Mouse (Mus musculus) T-helper 2 cell (primary cell): ENCODE measurements around the gene Ghr.

Experiments
- in situ Hi-C: fragments of 300-600 bp; cut with MboI, MseI; formaldehyde crosslinking; loops from one replicate; pipeline ENCODE4 v1.15.1; 2025; ENCODE audit warnings: high pct_unique_total_duplicates

The Ghr gene

GRCm38 (mm10) chr15:3388485-3388884 lies 194.8 kb downstream of the Ghr start:
- in situ Hi-C loops = loop anchor here (5.0 kb wide), 1 partner anchor 49 kb away; no protein-coding TSS in a partner anchor

GRCm38 (mm10) chr15:3383788-3384187 lies 199.5 kb downstream of the Ghr start:
- in situ Hi-C loops = no loop called here

- in situ Hi-C loops = no loop called here
Observed at GRCm38 (mm10) chr15:3381413-3381812, 201.9 kb downstream of the Ghr start.

- in situ Hi-C loops = no loop called here
Observed at GRCm38 (mm10) chr15:3368261-3368832, 214.9 kb downstream of the Ghr start.

GRCm38 (mm10) chr15:3356073-3356766 lies 227.1 kb downstream of the Ghr start:
- in situ Hi-C loops = no loop called here

- in situ Hi-C loops = no loop called here
Observed at GRCm38 (mm10) chr15:3353696-3354095, 229.6 kb downstream of the Ghr start.

- in situ Hi-C loops = no loop called here
Observed at GRCm38 (mm10) chr15:3349306-3350064, 233.8 kb downstream of the Ghr start.

GRCm38 (mm10) chr15:3346682-3347081 lies 236.6 kb downstream of the Ghr start:
- in situ Hi-C loops = no loop called here

GRCm38 (mm10) chr15:3344555-3344954 lies 238.7 kb downstream of the Ghr start:
- in situ Hi-C loops = no loop called here

- in situ Hi-C loops = no loop called here
Observed at GRCm38 (mm10) chr15:3341806-3342582, 241.3 kb downstream of the Ghr start.

GRCm38 (mm10) chr15:3339847-3340246 lies 243.4 kb downstream of the Ghr start:
- in situ Hi-C loops = loop anchor here (10.0 kb wide), 1 partner anchor 785 kb away; no protein-coding TSS in a partner anchor

GRCm38 (mm10) chr15:3332517-3332916 lies 250.8 kb downstream of the Ghr start:
- in situ Hi-C loops = loop anchor here (5.0 to 10.0 kb wide), 2 partner anchors 85 to 792 kb away; no protein-coding TSS in a partner anchor

GRCm38 (mm10) chr15:3331813-3332212 lies 251.5 kb downstream of the Ghr start:
- in situ Hi-C loops = loop anchor here (5.0 to 10.0 kb wide), 2 partner anchors 85 to 793 kb away; no protein-coding TSS in a partner anchor

- in situ Hi-C loops = loop anchor here (5.0 to 10.0 kb wide), 2 partner anchors 83 to 795 kb away; no protein-coding TSS in a partner anchor
Observed at GRCm38 (mm10) chr15:3330291-3330690, 253.0 kb downstream of the Ghr start.

GRCm38 (mm10) chr15:3323041-3323440 lies 260.3 kb downstream of the Ghr start:
- in situ Hi-C loops = no loop called here

GRCm38 (mm10) chr15:3319929-3320328 lies 263.4 kb downstream of the Ghr start:
- in situ Hi-C loops = no loop called here

- in situ Hi-C loops = no loop called here
Observed at GRCm38 (mm10) chr15:3316617-3317016, 266.7 kb downstream of the Ghr start.

- in situ Hi-C loops = no loop called here
Observed at GRCm38 (mm10) chr15:3312937-3313336, 270.4 kb downstream of the Ghr start.

GRCm38 (mm10) chr15:3309856-3310255 lies 273.4 kb downstream of the Ghr start:
- in situ Hi-C loops = no loop called here

- in situ Hi-C loops = no loop called here
Observed at GRCm38 (mm10) chr15:3303426-3303825, 279.9 kb downstream of the Ghr start, which contains the start of gene Ccdc152. Gene Ccdc152 (minus strand): TSS chr15:3303526.

GRCm38 (mm10) chr15:3300361-3301100 lies 282.8 kb downstream of the Ghr start:
- in situ Hi-C loops = no loop called here
